Mouse (Mus musculus) bone marrow macrophage, adult 2 months (primary cell): Measurements from ENCODE around the gene Map7.

ENCODE experiments used
- CTCF ChIP-seq: IDR thresholded peaks from 2 replicates; pipeline ENCODE4 v1.5.1; 2012; ENCODE audit warnings: low read depth, mild to moderate bottlenecking, low read length, moderate library complexity
- POLR2A ChIP-seq: IDR thresholded peaks from 2 replicates; pipeline ENCODE4 v1.6.1; 2012; ENCODE audit warnings: mild to moderate bottlenecking, low read depth, low read length, borderline replicate concordance

DNA sequence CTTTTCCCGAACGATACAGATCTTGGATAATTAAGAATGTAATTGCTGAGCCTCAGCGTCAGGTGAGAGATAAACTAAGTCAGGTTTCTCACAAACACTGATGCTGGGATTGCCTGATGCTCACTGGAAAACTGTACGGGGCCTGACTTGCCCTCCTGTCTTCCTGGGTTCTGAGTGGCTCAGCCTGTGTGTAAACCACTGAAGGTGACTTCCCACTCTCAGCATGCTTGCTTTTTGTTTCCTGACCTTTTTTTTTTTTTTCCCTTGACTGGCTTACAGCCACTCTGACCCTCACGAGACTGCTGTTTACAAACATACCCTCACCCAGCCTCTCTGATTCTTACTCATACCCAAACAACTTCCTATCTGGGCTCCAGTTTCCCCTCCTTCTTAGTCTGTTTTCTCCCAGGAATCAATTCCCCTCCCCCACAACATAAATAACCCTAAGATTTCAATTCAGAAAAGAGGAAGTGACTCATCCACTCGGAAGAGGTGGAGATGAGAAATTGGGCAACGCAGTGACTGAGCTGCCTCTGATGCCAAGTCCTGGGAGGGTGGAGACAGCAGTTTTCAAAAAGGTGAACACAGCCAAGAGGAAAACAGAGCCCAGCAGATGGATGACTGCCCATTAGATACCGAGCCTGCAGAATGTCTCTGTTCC, 43.9 kb upstream of the Map7 start:
- TF ChIP-seq POLR2A: no peak
- TF ChIP-seq CTCF: no peak
